Mouse (Mus musculus) midbrain, embryonic 15.5 days (tissue): ENCODE measurements at regions not wholly inside any gene's neighbourhood (a gene's known extent, or its start where the extent isn't known, plus 50 kb on each side); places are given as distances from the start of the nearest gene placed in this dataset.

Experiments used
- ATAC-seq: fragments of 200-750 bp; cut with Nextera tagmentation; replicated peaks from 2 replicates; pipeline ENCODE4 v1.8.0; 2017; ENCODE audit warnings: moderate TSS enrichment
- H3K27ac ChIP-seq: fragments of 300-500 bp; sonication (generic); 2 replicates; pipeline ENCODE4 v1.5.1; 2015; ENCODE audit warnings: mild to moderate bottlenecking, inconsistent platforms
- H3K27me3 ChIP-seq: fragments of 300-500 bp; sonication (generic); replicated peaks from 2 replicates; pipeline ENCODE4 v1.6.1; 2015; ENCODE audit warnings: inconsistent platforms
- H3K36me3 ChIP-seq: fragments of 300-500 bp; sonication (generic); replicated peaks from 2 replicates; pipeline ENCODE4 v1.6.1; 2015; ENCODE audit warnings: inconsistent platforms
- H3K4me1 ChIP-seq: fragments of 300-500 bp; sonication (generic); 2 replicates; pipeline ENCODE4 v1.6.1; 2015; ENCODE audit warnings: inconsistent platforms
- H3K4me2 ChIP-seq: fragments of 300-500 bp; sonication (generic); 2 replicates; pipeline ENCODE4 v1.6.1; 2015; ENCODE audit warnings: inconsistent platforms, mild to moderate bottlenecking, moderate library complexity
- H3K4me3 ChIP-seq: fragments of 300-500 bp; sonication (generic); 2 replicates; pipeline ENCODE4 v1.5.1; 2015; ENCODE audit warnings: mild to moderate bottlenecking, inconsistent platforms
- H3K9ac ChIP-seq: fragments of 300-500 bp; sonication (generic); 2 replicates; pipeline ENCODE4 v1.6.1; 2015; ENCODE audit warnings: mild to moderate bottlenecking, inconsistent platforms
- H3K9me3 ChIP-seq: fragments of 300-500 bp; sonication (generic); 2 replicates; pipeline ENCODE4 v1.6.1; 2016; ENCODE audit warnings: inconsistent platforms
- WGBS: fragments of 180-500 bp; shearing (Covaris S2); methylation state at CpG from one replicate; pipeline ENCODE4 v1.1.7; 2015; ENCODE audit warnings: mixed read lengths; 5-methylcytosine and 5-hydroxymethylcytosine counted together

- Histone ChIP-seq H3K27ac (no peak overlapping the region), H3K27me3 (no peaks in the 10 kb centered on the region), H3K4me3 (no peak overlapping the region), H3K36me3 (no peaks in the 10 kb centered on the region), H3K9me3 (no peaks in the 10 kb centered on the region), H3K4me2 (no peak overlapping the region), H3K9ac (no peak overlapping the region), H3K4me1 (no peaks in the 10 kb centered on the region)
- ATAC-seq: no peak
- 89% methylated on average over 3 of the region's 3 CpGs for WGBS
Observed at GRCm38 (mm10) chr4:93986189-93986588, 570.2 kb upstream of the Gm10306 start.

GRCm38 (mm10) chr4:93990273-93990869 lies 566.0 kb upstream of the Gm10306 start:
- H3K4me1 ChIP-seq: no peaks in the 10 kb centered on the region
- no peak overlapping the region for H3K4me3 ChIP-seq
- ATAC-seq: no peak
- H3K36me3 ChIP-seq: no peaks in the 10 kb centered on the region
- no peak overlapping the region for H3K4me2 ChIP-seq
- WGBS: 89% methylated on average over 7 of the region's 7 CpGs
- H3K9me3 ChIP-seq: no peaks in the 10 kb centered on the region
- no peaks in the 10 kb centered on the region for H3K27me3 ChIP-seq
- no peak overlapping the region for H3K27ac ChIP-seq
- H3K9ac ChIP-seq: no peak overlapping the region

- Histone ChIP-seq H3K27ac (no peak overlapping the region), H3K4me1 (peaks cover 2% of the 10 kb centered on the region; the same call in 1 of the 2 replicates), H3K27me3 (no peaks in the 10 kb centered on the region), H3K4me3 (no peak overlapping the region), H3K9ac (no peak overlapping the region), H3K4me2 (no peak overlapping the region), H3K36me3 (no peaks in the 10 kb centered on the region), H3K9me3 (no peaks in the 10 kb centered on the region)
- no peak for ATAC-seq
- 93% methylated on average over 1 of the region's 1 CpGs for WGBS
Observed at GRCm38 (mm10) chr4:94005818-94006217, 550.5 kb upstream of the Gm10306 start.

- ATAC-seq: peak; percentile 95
- H3K27ac ChIP-seq: no peak overlapping the region
Observed at GRCm38 (mm10) chr4:94007088-94007768, 549.1 kb upstream of the Gm10306 start.

GRCm38 (mm10) chr4:94015713-94016112 lies 540.6 kb upstream of the Gm10306 start:
- ATAC-seq: no peak
- H3K27ac ChIP-seq: no peak overlapping the region
- no peak overlapping the region for H3K4me2 ChIP-seq
- H3K9me3 ChIP-seq: no peaks in the 10 kb centered on the region
- no peak overlapping the region for H3K4me3 ChIP-seq
- no peak overlapping the region for H3K9ac ChIP-seq
- H3K4me1 ChIP-seq: no peaks in the 10 kb centered on the region
- WGBS: 95% methylated on average over 2 of the region's 2 CpGs
- H3K27me3 ChIP-seq: no peaks in the 10 kb centered on the region
- no peaks in the 10 kb centered on the region for H3K36me3 ChIP-seq

More at GRCm38 (mm10) chr4:94007088-94007768, 549.1 kb upstream of the Gm10306 start:
- no peak overlapping the region for H3K4me2 ChIP-seq
- no peaks in the 10 kb centered on the region for H3K9me3 ChIP-seq
- H3K4me3 ChIP-seq: no peak overlapping the region
- 39% methylated on average over 8 of the region's 8 CpGs for WGBS
- no peak overlapping the region for H3K9ac ChIP-seq
- no peaks in the 10 kb centered on the region for H3K27me3 ChIP-seq
- H3K36me3 ChIP-seq: no peaks in the 10 kb centered on the region
- peaks cover 2% of the 10 kb centered on the region; the same call in 1 of the 2 replicates for H3K4me1 ChIP-seq

- no peak for ATAC-seq
- no peaks in the 10 kb centered on the region for H3K4me1 ChIP-seq
- WGBS: 88% methylated on average over 3 of the region's 3 CpGs
- H3K27me3 ChIP-seq: no peaks in the 10 kb centered on the region
- no peak overlapping the region for H3K9ac ChIP-seq
- no peaks in the 10 kb centered on the region for H3K36me3 ChIP-seq
- H3K9me3 ChIP-seq: no peaks in the 10 kb centered on the region
- H3K4me3 ChIP-seq: no peak overlapping the region
- H3K27ac ChIP-seq: no peak overlapping the region
- no peak overlapping the region for H3K4me2 ChIP-seq
Observed at GRCm38 (mm10) chr4:94017702-94018101, 538.6 kb upstream of the Gm10306 start.

GRCm38 (mm10) chr4:94049629-94050310 lies 506.6 kb upstream of the Gm10306 start:
- H3K4me2 ChIP-seq: no peak overlapping the region
- no peaks in the 10 kb centered on the region for H3K9me3 ChIP-seq
- no peaks in the 10 kb centered on the region for H3K4me1 ChIP-seq
- no peak overlapping the region for H3K4me3 ChIP-seq
- no peak overlapping the region for H3K27ac ChIP-seq
- no peak overlapping the region for H3K9ac ChIP-seq
- no peaks in the 10 kb centered on the region for H3K36me3 ChIP-seq
- WGBS: 60% methylated on average over 5 of the region's 5 CpGs
- H3K27me3 ChIP-seq: no peaks in the 10 kb centered on the region
- no peak for ATAC-seq

GRCm38 (mm10) chr4:94052249-94053162 lies 503.8 kb upstream of the Gm10306 start:
- no peak overlapping the region for H3K4me3 ChIP-seq
- WGBS: 70% methylated on average over 11 of the region's 11 CpGs
- H3K4me2 ChIP-seq: no peak overlapping the region
- no peak overlapping the region for H3K9ac ChIP-seq
- peak; percentile 85 for ATAC-seq
- H3K27ac ChIP-seq: no peak overlapping the region
- no peaks in the 10 kb centered on the region for H3K9me3 ChIP-seq
- H3K27me3 ChIP-seq: no peaks in the 10 kb centered on the region
- H3K4me1 ChIP-seq: no peaks in the 10 kb centered on the region
- H3K36me3 ChIP-seq: no peaks in the 10 kb centered on the region

- ATAC-seq: peak; percentile 85
- Histone ChIP-seq H3K4me2 (no peak overlapping the region), H3K36me3 (no peaks in the 10 kb centered on the region), H3K4me1 (peaks cover 4% of the 10 kb centered on the region), H3K4me3 (no peak overlapping the region), H3K9me3 (no peaks in the 10 kb centered on the region), H3K27ac (no peak overlapping the region), H3K9ac (no peak overlapping the region), H3K27me3 (no peaks in the 10 kb centered on the region)
- WGBS: 34% methylated on average over 9 of the region's 9 CpGs
Observed at GRCm38 (mm10) chr4:94073178-94073870, 483.0 kb upstream of the Gm10306 start.

- Histone ChIP-seq H3K4me1 (peaks cover 3% of the 10 kb centered on the region; the same call in 1 of the 2 replicates), H3K27me3 (no peaks in the 10 kb centered on the region), H3K36me3 (no peaks in the 10 kb centered on the region), H3K27ac (no peak overlapping the region), H3K4me2 (no peak overlapping the region), H3K9ac (no peak overlapping the region), H3K9me3 (no peaks in the 10 kb centered on the region), H3K4me3 (no peak overlapping the region)
- WGBS: 38% methylated on average over 3 of the region's 3 CpGs
- ATAC-seq: peak; percentile 85
Observed at GRCm38 (mm10) chr4:94082839-94083238, 473.5 kb upstream of the Gm10306 start.

- Histone ChIP-seq H3K9me3 (no peaks in the 10 kb centered on the region), H3K4me2 (no peak overlapping the region), H3K27ac (no peak overlapping the region), H3K9ac (no peak overlapping the region), H3K27me3 (no peaks in the 10 kb centered on the region), H3K36me3 (no peaks in the 10 kb centered on the region), H3K4me3 (no peak overlapping the region), H3K4me1 (no peaks in the 10 kb centered on the region)
- no peak for ATAC-seq
- WGBS: 82% methylated on average over 5 of the region's 5 CpGs
Observed at GRCm38 (mm10) chr4:94094379-94094778, 462.0 kb upstream of the Gm10306 start.
